Mouse (Mus musculus) myocyte (in vitro differentiated cells): ENCODE measurements at regions not wholly inside any gene's neighbourhood (a gene's known extent, or its start where the extent isn't known, plus 50 kb on each side); places are given as distances from the start of the nearest gene placed in this dataset.

Experiments
- MAX ChIP-seq: IDR thresholded peaks from one replicate; pipeline ENCODE4 v1.6.1; 2011; ENCODE audit warnings: low read depth, mild to moderate bottlenecking, control low read depth
- MYOD1 ChIP-seq, 3 experiments: IDR thresholded peaks; one replicate each; pipeline ENCODE4 v1.6.1; 2011; ENCODE audit warnings: control low read depth in 2 of 3, low read depth in 2 of 3, mild to moderate bottlenecking in 2 of 3, moderate library complexity in 1 of 3; ENCODE audit not compliant: insufficient read length in 2 of 3, control insufficient read depth in 1 of 3
- POLR2A ChIP-seq: IDR thresholded peaks from one replicate; pipeline ENCODE4 v1.6.1; 2011; ENCODE audit warnings: low read depth, mild to moderate bottlenecking, control low read depth, moderate library complexity; ENCODE audit not compliant: insufficient read length
- POLR2AphosphoS2 ChIP-seq: IDR thresholded peaks from one replicate; pipeline ENCODE4 v1.6.1; 2011; ENCODE audit warnings: low read depth, control low read depth; ENCODE audit not compliant: insufficient read length
- TCF12 ChIP-seq: IDR thresholded peaks from one replicate; pipeline ENCODE4 v1.6.1; 2011; ENCODE audit warnings: mild to moderate bottlenecking, control low read depth; ENCODE audit not compliant: poor library complexity, insufficient read depth, severe bottlenecking
- TCF3 ChIP-seq: IDR thresholded peaks from one replicate; pipeline ENCODE4 v1.6.1; 2011; ENCODE audit warnings: low read depth, control low read depth; ENCODE audit not compliant: insufficient read length
- USF1 ChIP-seq: IDR thresholded peaks from one replicate; pipeline ENCODE4 v1.6.1; 2011; ENCODE audit warnings: low read depth, mild to moderate bottlenecking, control low read depth, moderate library complexity

- TF ChIP-seq POLR2AphosphoS2, result no peak
- TF ChIP-seq TCF12, result no peak
- no peak for TF ChIP-seq POLR2A
- TF ChIP-seq MAX, result no peak
- no peak for TF ChIP-seq MYOD1 (IDR thresholded peaks at IDR 0.05; ENCODE audit: control insufficient read depth in 1 of 3, insufficient read length in 2 of 3, low read depth in 2 of 3)
- TF ChIP-seq USF1, result no peak
- TF ChIP-seq TCF3, result no peak
Measured at GRCm38 (mm10) chr5:12049806-12050205, 132.0 kb downstream of the 4933402N22Rik start.
